Mouse (Mus musculus): Measurements from ENCODE around the gene Tmem144.
"Not testable (repeated sequence)": the region's sequence is repeated elsewhere in the genome, so short reads cannot be mapped to it uniquely, and the experiment has no call there.

The Tmem144 gene

GRCm38 (mm10) chr3:79808530-79809179 is 43.9 kb downstream of the Tmem144 start:
- no peak for DNase-seq

DNA sequence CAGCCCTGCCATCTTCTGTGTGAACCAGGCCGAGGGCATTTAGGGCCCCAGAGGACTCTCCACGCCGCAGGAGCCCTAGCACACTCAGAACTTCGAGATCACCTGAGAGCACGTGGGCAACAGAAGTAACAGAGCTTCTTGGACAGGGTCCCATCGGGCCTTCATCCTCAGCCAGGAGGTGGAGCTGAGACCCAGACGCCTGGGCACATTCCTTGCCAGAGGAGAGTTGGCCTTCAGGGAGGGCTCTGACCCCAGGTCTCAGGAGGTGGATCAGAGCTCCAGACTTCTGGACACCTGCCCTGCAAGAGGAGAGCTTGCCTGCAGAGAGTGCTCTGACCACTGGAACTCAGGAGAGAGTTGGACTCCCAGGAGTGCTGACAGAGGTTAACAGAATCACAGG is 51.8 kb downstream of the Tmem144 start:
- not testable (repeated sequence) for DNase-seq

DNA sequence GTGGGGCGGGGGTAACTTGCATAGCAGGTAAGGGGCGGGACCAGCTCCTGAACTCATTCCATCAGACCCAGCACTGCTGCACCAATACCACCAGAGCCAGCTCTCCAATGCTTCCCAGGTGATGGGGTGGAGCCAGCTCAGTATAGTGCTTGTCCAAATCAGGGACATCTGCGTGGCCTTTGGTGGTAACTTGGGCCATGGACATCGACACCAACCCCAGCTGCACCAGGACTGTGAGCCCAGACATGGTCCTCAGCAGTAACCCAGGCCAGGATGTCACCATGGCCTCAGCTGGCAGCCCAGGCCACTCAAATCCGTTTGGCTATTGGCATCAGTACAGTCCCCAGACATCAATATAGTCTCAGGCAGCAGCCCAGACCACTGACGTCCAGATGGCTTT is 60.3 kb downstream of the Tmem144 start:
- DNase-seq = no peak

DNA sequence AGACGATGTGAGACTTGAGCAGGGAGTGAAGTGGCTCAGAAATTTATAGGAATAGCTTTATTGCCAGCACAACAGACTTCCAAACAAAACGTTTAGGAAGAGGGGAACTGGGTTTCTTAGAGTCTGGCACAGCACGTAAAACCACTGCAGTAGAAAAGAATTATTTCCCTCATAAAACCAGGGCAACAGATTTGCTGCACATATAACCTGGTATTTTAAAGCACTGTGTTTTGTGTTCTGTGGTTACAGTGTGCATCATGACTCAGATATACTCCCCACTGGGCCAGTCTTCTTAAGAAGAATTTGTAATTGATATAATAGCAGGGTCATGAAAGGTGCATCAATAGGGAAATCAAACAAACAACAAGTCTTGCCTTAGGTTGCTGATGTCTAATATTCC is 62.2 kb downstream of the Tmem144 start:
- no peak for DNase-seq

GRCm38 (mm10) chr3:79789554-79789953 is 63.0 kb downstream of the Tmem144 start:
- no peak for DNase-seq

GRCm38 (mm10) chr3:79788959-79789358 is 63.6 kb downstream of the Tmem144 start:
- no peak for DNase-seq

- DNase-seq = no peak
Measured at GRCm38 (mm10) chr3:79784362-79784736, 68.2 kb downstream of the Tmem144 start.

GRCm38 (mm10) chr3:79783630-79784361 is 68.8 kb downstream of the Tmem144 start:
- DNase-seq = no peak

DNA sequence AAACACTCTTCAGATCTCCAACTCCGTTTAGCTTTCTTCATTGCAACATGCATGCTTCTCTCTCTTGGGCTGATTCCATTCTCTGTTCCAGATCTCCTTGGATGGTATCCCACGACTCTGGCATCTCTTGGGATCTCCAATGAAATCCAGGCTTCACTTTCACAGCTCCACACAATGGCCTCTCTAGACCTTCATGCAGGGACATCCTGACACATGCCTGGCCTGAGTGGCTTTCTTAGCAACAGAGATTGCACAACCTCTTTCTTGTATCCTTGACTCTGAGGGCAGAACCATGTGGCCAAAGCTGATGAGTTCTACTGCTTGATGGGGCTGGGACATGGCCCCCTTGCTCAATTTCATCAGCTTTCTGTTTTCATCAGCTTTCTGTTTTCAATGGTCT is 79.9 kb downstream of the Tmem144 start:
- DNase-seq = no peak

Measured in lung, postnatal 14 days (tissue).